Mouse (Mus musculus): ENCODE measurements around the gene Abat.

The Abat gene

GRCm38 (mm10) chr16:8620315-8621115, 107.3 kb downstream of the Abat start:
- DNase-seq (ENCODE audit: extremely low read depth, insufficient read length, low spot score) = no peak

- DNase-seq (ENCODE audit: extremely low read depth, insufficient read length, low spot score) = no peak
These were observed 117.2 kb downstream of the Abat start for GRCm38 (mm10) chr16:8630419-8630818.

GRCm38 (mm10) chr16:8631428-8631827, 118.2 kb downstream of the Abat start:
- no peak for DNase-seq (ENCODE audit: extremely low read depth, insufficient read length, low spot score)

GRCm38 (mm10) chr16:8636867-8637216, 123.6 kb downstream of the Abat start:
- no peak for DNase-seq (ENCODE audit: extremely low read depth, insufficient read length, low spot score)

GRCm38 (mm10) chr16:8637217-8638051, 124.2 kb downstream of the Abat start, which contains the start of the genes Pmm2 and Tmem186:
Pmm2 (plus strand) TSS chr16:8637674.
Tmem186 (minus strand) TSS chr16:8637712.
- peak; percentile 94 for DNase-seq (ENCODE audit: extremely low read depth, insufficient read length, low spot score)

- no peak for DNase-seq (ENCODE audit: extremely low read depth, insufficient read length, low spot score)
These were observed 124.9 kb downstream of the Abat start for GRCm38 (mm10) chr16:8638131-8638530.

- DNase-seq (ENCODE audit: extremely low read depth, insufficient read length, low spot score) = no peak
These were observed 126.4 kb downstream of the Abat start for GRCm38 (mm10) chr16:8639466-8640191.

GRCm38 (mm10) chr16:8643855-8644254, 130.6 kb downstream of the Abat start:
- DNase-seq (ENCODE audit: extremely low read depth, insufficient read length, low spot score) = no peak

- no peak for DNase-seq (ENCODE audit: extremely low read depth, insufficient read length, low spot score)
These were observed 132.3 kb downstream of the Abat start for GRCm38 (mm10) chr16:8645546-8645945.

- no peak for DNase-seq (ENCODE audit: extremely low read depth, insufficient read length, low spot score)
These were observed 136.8 kb downstream of the Abat start for GRCm38 (mm10) chr16:8650007-8650406.

GRCm38 (mm10) chr16:8655108-8655507, 141.9 kb downstream of the Abat start:
- no peak for DNase-seq (ENCODE audit: extremely low read depth, insufficient read length, low spot score)

GRCm38 (mm10) chr16:8655599-8655998, 142.4 kb downstream of the Abat start:
- no peak for DNase-seq (ENCODE audit: extremely low read depth, insufficient read length, low spot score)

GRCm38 (mm10) chr16:8656256-8656655, 143.0 kb downstream of the Abat start:
- no peak for DNase-seq (ENCODE audit: extremely low read depth, insufficient read length, low spot score)

GRCm38 (mm10) chr16:8658349-8658748, 145.1 kb downstream of the Abat start:
- no peak for DNase-seq (ENCODE audit: extremely low read depth, insufficient read length, low spot score)

GRCm38 (mm10) chr16:8658764-8659163, 145.5 kb downstream of the Abat start:
- DNase-seq (ENCODE audit: extremely low read depth, insufficient read length, low spot score) = no peak

GRCm38 (mm10) chr16:8663022-8663421, 149.8 kb downstream of the Abat start:
- DNase-seq (ENCODE audit: extremely low read depth, insufficient read length, low spot score) = no peak

- no peak for DNase-seq (ENCODE audit: extremely low read depth, insufficient read length, low spot score)
These were observed 150.6 kb downstream of the Abat start for GRCm38 (mm10) chr16:8663606-8664539.

- DNase-seq (ENCODE audit: extremely low read depth, insufficient read length, low spot score) = no peak
These were observed 152.1 kb downstream of the Abat start for GRCm38 (mm10) chr16:8665367-8665766.

- peak; percentile 55 for DNase-seq (ENCODE audit: extremely low read depth, insufficient read length, low spot score)
These were observed 153.2 kb downstream of the Abat start for GRCm38 (mm10) chr16:8666452-8666851.

GRCm38 (mm10) chr16:8667261-8667660, 154.0 kb downstream of the Abat start:
- no peak for DNase-seq (ENCODE audit: extremely low read depth, insufficient read length, low spot score)

Data from 3134 (cell line).